Mouse (Mus musculus): ENCODE measurements around the gene Hand1. TPM values are rescaled to one million over a fixed set of nuclear protein-coding genes. Genes with fewer than 3 reads are reported as not detected.
A peak's percentile ranks its signal among the peaks of the same experiment; 100 is the strongest.
"Not testable (repeated sequence)": the region's sequence is repeated elsewhere in the genome, so short reads cannot be mapped to it uniquely, and the experiment has no call there.

The Hand1 gene
- total RNA-seq (2014; fragmentation: Nextera tagmentation) = not detected in 2 replicates
- not detected in 2 replicates for total RNA-seq (2017)

DNA sequence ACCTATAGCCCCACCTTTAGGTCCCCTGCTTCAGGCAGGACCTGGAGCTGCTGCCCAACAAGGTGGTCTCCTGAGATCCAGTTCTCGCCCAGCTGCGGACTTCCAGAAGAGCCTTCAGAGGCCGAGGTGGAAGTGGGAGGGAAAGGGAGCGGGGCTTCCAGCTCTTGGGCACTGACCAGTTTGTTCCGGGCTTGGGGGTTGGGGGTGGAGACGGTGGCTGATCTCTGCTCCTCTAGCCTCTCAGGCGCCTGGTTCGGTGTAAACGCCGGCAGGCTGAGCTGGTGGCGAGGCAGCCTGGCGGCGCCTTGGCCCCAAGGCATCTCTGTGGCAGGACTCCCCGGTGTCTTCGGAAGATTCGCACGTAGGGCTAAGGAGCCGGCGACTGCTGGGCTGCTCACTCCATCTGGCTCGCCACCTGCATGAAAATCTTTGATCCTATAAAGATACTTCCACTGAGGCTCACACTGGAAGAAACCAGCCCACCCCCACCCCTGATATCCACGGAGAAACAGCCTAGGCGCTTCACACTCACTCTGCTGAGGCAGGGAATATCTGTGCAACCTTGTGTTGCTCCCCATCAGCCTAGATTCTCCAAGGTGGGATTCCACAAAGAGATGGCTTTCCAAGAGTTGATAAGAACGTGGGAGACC, at the start of gene Hand1:
Gene Hand1 (minus strand): TSS at position 267 of the 650 bp plus-strand sequence.
- ATAC-seq (replicated peaks; ENCODE audit: low FRiP score, low TSS enrichment, poor library complexity, severe bottlenecking) = no peak

GRCm38 (mm10) chr11:57876157-57876556, 43.5 kb upstream of the Hand1 start:
- no peak for ATAC-seq (replicated peaks; ENCODE audit: low FRiP score, low TSS enrichment, poor library complexity, severe bottlenecking)

GRCm38 (mm10) chr11:57873014-57873413, 40.4 kb upstream of the Hand1 start:
- no peak for ATAC-seq (replicated peaks; ENCODE audit: low FRiP score, low TSS enrichment, poor library complexity, severe bottlenecking)

- 0 out of 2 replicates have a peak, but pooled peaks have one; percentile 59 for ATAC-seq (replicated peaks; ENCODE audit: low FRiP score, low TSS enrichment, poor library complexity, severe bottlenecking)
Measured at GRCm38 (mm10) chr11:57868753-57869460, 36.3 kb upstream of the Hand1 start.

DNA sequence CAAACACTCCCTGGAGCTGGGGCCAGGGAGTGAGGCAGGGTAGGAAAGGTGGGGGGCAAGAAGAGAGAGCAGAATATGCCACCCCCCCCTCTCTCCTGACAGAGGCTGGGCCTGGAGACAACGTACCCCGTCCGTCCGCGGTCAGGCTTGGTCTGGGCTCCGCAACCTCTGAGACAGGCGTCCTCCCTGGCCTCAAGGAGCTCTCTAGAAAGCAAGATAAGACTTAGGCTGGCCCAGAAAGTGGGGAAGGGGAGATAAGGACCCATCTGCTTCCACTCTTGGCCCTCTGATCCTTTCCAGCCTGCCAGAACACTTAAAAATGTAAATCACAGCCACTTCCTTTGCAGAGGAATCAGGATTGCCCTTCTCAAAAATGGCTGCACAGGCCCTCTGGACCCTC, 33.8 kb upstream of the Hand1 start:
- ATAC-seq (replicated peaks; ENCODE audit: low FRiP score, low TSS enrichment, poor library complexity, severe bottlenecking) = no peak

- no peak for ATAC-seq (replicated peaks; ENCODE audit: low FRiP score, low TSS enrichment, poor library complexity, severe bottlenecking)
Measured at GRCm38 (mm10) chr11:57864577-57864976, 32.0 kb upstream of the Hand1 start.

- ATAC-seq (replicated peaks; ENCODE audit: low FRiP score, low TSS enrichment, poor library complexity, severe bottlenecking) = no peak
Measured at GRCm38 (mm10) chr11:57862088-57862487, 29.5 kb upstream of the Hand1 start.

DNA sequence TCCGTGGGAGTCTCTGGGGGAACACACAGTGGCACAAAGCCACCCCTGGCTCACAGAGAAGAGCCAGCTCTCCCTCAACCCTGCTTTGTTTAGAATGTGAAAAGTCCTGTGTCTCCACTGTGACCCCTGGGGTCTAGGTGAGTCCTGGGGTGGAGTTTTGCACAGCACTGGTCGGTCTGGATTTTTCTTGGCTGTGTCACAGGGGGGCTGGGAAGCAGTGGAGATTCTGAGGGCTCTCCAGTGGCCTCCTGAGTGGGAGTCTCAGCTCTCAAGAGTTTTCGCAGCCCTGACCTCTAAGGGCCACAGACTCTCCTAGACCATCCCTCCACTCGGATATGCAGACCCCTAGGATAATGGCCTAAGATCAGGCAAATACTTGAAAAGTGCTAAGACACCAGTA, 25.1 kb upstream of the Hand1 start:
- ATAC-seq (replicated peaks; ENCODE audit: low FRiP score, low TSS enrichment, poor library complexity, severe bottlenecking) = no peak

- ATAC-seq (replicated peaks; ENCODE audit: low FRiP score, low TSS enrichment, poor library complexity, severe bottlenecking) = no peak
Measured at GRCm38 (mm10) chr11:57853571-57853970, 21.0 kb upstream of the Hand1 start.

DNA sequence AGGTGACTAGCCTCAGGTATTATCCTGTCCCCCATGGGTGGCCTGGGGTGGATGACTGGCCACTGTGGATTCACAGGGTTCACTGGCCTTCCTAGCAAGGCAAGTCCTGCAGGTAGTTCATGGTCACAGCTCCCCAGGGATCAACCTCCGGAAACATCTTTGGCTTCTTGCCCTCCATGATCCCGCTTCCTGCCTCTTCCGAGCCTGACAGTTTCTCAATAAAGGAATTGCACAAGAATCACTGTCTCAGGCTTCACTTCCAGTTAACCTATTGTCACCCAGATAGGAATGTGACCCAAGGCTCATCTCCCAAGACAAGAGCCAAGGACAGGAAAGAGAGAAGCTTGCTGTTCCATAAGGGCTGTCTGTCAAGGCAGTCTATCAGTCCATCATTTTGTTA, 18.3 kb upstream of the Hand1 start:
- no peak for ATAC-seq (replicated peaks; ENCODE audit: low FRiP score, low TSS enrichment, poor library complexity, severe bottlenecking)

- ATAC-seq (replicated peaks; ENCODE audit: low FRiP score, low TSS enrichment, poor library complexity, severe bottlenecking) = no peak
Measured at GRCm38 (mm10) chr11:57850298-57850697, 17.7 kb upstream of the Hand1 start.

- ATAC-seq (replicated peaks; ENCODE audit: low FRiP score, low TSS enrichment, poor library complexity, severe bottlenecking) = no peak
Measured at GRCm38 (mm10) chr11:57847396-57847795, 14.8 kb upstream of the Hand1 start.

- not testable (repeated sequence) for ATAC-seq (replicated peaks; ENCODE audit: low FRiP score, low TSS enrichment, poor library complexity, severe bottlenecking)
Measured at GRCm38 (mm10) chr11:57846421-57847363, 14.1 kb upstream of the Hand1 start.

DNA sequence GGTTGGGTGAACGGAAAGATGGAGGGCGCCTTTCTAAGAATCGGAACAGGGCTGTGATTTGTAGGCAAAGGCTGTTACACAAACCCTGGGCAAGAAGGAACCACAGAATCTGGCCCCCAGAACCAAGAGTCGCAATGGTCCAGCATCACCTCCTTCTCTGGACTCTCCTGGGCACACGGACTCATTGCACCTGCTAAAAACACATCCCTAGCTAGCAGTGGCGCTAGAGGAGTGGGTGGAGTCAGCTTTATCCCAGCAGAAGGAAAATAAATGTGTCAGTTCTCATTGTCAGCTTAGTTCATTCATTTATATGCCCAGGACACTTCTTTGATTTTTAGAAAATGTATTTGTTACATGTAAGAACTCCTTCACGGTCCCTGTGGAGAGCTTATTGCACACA, 8.8 kb upstream of the Hand1 start:
- ATAC-seq (replicated peaks; ENCODE audit: low FRiP score, low TSS enrichment, poor library complexity, severe bottlenecking) = no peak

DNA sequence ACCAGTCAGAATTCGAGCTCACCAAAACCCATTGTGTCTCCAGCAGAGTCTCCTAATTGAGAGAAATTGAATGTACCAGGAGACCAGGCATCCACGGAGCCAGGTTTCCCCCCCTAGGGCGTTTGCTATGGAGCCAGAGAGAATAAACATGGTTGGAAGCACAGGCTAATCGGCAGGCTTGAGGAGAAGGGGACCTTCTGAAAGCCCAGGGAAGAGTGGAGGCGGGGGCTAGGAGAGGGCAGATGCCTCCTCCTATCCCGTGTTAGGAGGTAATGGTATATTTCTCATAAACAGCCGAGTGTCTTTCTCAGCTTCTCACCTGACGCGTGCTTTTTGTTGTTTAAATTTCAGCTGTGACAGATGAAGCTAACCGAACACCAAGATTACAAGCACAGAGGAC, 8.4 kb upstream of the Hand1 start:
- no peak for ATAC-seq (replicated peaks; ENCODE audit: low FRiP score, low TSS enrichment, poor library complexity, severe bottlenecking)

DNA sequence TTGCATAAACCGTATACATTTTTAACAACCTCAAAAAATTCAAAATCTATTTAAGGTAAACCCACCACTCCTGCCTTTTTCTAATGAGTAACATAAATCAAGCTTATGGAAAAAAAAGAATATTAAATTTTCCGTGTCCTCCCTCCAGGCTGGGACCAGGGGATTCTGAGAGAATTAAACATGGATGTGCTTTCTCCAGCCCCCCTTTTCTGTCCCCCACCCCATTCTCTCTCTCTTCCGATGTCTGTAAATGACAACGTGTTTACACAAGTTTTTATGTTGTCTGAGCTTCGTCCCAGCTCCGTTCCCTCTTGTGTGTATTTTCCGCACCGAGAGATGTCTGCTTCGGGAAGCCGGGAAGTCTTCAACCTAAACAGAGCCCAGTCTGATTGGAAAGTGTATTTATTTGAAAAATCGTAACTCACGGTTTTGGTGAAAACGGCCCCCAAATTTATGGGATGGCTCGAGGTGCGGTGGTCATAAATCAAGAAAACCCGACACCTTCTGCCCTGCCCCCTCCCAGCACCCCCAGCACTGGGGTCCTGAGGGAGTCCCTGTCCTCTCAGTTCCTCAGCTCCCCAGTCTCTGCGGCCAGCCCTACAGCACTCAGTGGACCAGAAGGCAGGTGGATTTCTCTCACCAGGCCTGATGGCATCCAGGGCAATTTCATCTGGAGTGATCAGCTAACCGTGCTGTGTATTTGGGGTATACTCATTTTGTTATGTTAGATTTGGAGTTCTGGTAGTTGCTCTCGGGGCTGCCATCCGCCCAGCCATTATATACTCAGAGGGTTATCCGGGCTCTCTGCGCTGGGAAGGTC, 5.5 kb upstream of the Hand1 start:
- ATAC-seq (replicated peaks; ENCODE audit: low FRiP score, low TSS enrichment, poor library complexity, severe bottlenecking) = no peak

DNA sequence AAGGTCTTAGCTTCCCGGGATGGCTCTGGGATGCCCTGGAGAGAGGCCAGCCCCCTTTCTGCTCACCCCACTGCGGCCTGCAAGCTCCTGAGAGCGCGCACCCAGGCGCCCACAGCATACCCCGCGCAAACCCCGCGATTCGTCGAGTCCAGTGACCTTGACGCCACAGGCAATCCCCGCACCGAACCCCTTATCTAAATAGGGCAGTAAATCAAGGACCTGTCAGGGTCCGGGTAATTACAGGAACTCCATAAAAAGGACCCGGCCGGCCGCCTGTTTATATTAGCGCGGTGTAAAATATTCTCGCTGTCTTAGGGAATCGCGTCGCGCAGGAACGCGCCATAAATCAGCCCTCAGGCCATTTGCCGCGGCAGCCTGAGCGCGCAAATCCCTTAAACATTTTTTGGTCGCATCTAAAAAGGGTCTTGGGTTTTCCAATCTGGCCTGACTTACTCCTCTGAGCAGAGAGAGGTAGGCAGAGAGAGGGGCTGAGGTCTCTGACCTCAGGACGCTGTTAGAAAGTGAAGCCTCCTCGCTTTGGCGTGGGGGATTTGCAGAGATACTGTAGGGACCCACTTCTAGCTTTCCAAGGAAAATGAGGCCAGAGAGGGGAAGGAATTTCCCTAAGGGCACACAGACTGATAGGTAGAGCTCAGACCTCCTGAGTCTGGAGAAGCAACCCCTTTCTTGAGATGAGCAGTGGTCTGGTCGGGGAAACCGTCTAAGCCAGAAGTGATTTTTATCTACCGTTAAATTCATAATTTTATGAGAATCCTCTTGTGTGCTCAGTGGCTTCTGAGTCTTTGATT, 4.5 kb upstream of the Hand1 start:
- ATAC-seq (replicated peaks; ENCODE audit: low FRiP score, low TSS enrichment, poor library complexity, severe bottlenecking) = no peak

- no peak for ATAC-seq (replicated peaks; ENCODE audit: low FRiP score, low TSS enrichment, poor library complexity, severe bottlenecking)
Measured at GRCm38 (mm10) chr11:57836401-57836800, 3.8 kb upstream of the Hand1 start.

Data from megakaryocyte-erythroid progenitor cell, adult 5-6 weeks (primary cell).